Mouse (Mus musculus): Measurements from ENCODE around the gene Fhit.

DNA sequence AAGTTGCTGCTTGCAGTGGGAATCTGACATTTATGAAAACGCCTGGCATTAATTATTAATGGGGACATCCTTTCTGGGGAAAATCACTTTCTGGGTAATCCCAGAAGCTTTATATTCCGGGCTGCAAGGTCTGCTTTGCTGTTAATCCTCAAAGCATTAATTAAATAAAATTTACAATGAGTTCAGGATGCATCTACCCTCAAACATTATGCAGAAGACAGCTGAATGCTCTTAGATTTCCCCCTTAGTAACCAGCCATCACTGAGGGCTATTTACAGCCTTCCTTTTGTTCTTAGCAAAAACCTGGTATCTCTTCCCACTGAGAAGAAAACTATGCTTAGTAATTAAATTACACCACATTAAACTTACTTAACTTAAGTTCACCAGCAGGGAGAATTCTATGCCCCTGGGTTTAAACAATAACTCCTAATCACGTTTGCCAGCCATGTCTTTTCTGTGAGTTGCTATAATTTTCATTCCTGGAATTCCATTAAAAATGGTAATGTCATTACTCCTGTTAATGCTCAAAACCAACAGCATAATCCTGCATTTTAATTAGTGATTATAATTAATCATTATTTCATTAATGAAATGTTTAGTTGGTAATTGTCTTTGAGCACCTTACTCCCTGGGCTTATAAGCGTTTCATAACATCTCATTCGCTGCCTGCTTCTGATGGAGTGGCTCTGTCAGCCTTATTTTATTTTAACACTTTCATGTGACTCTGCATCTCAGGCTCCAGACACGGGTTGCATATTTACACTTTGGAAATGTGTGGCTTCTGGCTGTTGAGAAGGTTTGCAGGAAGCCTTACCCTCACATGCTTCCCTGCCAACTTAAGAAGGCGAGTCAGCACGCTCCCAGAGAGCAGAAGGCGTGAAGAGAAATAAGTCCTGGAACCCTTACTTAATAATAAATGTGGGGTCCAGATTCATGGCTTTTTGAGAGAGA lies 1517.3 kb downstream of the Fhit start:
- no peak for TF ChIP-seq TAL1 (IDR thresholded peaks at IDR 0.05; ENCODE audit: low read length)
- TF ChIP-seq GATA1 (IDR thresholded peaks at IDR 0.05; ENCODE audit: low read length): no peak

Measured in erythroblast, embryonic 14.5 days (primary cell).